Mouse (Mus musculus) heart, embryonic 16.5 days (tissue): Measurements from ENCODE around the gene Fads6. TPM values are rescaled to one million over a fixed set of nuclear protein-coding genes. Genes with fewer than 3 reads are reported as not detected.

Source experiments
- ATAC-seq: fragments of 200-750 bp; cut with Nextera tagmentation; replicated peaks from 2 replicates; pipeline ENCODE4 v1.8.0; 2017; ENCODE audit warnings: moderate number of reproducible peaks; ENCODE audit not compliant: insufficient read depth, low FRiP score; ENCODE audit errors: extremely low read depth
- H3K27ac ChIP-seq: fragments of 300-500 bp; sonication (generic); 2 replicates; pipeline ENCODE4 v1.5.1; 2014; ENCODE audit warnings: mild to moderate bottlenecking, low read length, control low read depth, moderate library complexity
- H3K27me3 ChIP-seq: fragments of 300-500 bp; sonication (generic); 2 replicates; pipeline ENCODE4 v1.6.1; 2014; ENCODE audit warnings: low read length, mixed read lengths; ENCODE audit not compliant: control insufficient read depth, insufficient read depth
- H3K36me3 ChIP-seq: fragments of 300-500 bp; sonication (generic); 2 replicates; pipeline ENCODE4 v1.6.1; 2014; ENCODE audit not compliant: control insufficient read depth, insufficient read depth
- H3K4me1 ChIP-seq: fragments of 300-500 bp; sonication (generic); 2 replicates; pipeline ENCODE4 v1.6.1; 2014; ENCODE audit warnings: low read length, mixed read lengths; ENCODE audit not compliant: control insufficient read depth, insufficient read depth
- H3K4me2 ChIP-seq: fragments of 300-500 bp; sonication (generic); 2 replicates; pipeline ENCODE4 v1.6.1; 2014; ENCODE audit warnings: low read depth, mild to moderate bottlenecking, control low read depth, low read length
- H3K4me3 ChIP-seq: fragments of 300-500 bp; sonication (generic); 2 replicates; pipeline ENCODE4 v1.5.1; 2014; ENCODE audit warnings: mild to moderate bottlenecking, control low read depth, low read length
- H3K9ac ChIP-seq: fragments of 300-500 bp; sonication (generic); 2 replicates; pipeline ENCODE4 v1.6.1; 2014; ENCODE audit warnings: low read length, control low read depth
- H3K9me3 ChIP-seq: fragments of 300-500 bp; sonication (generic); replicated peaks from 2 replicates; pipeline ENCODE4 v1.6.1; 2016; ENCODE audit warnings: low read length; ENCODE audit not compliant: control insufficient read depth
- WGBS: fragments of 180-500 bp; shearing (Covaris S2); extraction: QIAGEN DNeasy Blood & Tissue Kit; methylation state at CpG from one replicate; pipeline ENCODE4 v1.1.7; 2014; 5-methylcytosine and 5-hydroxymethylcytosine counted together
- polyA plus RNA-seq: library from polyadenylated mRNA; unstranded; fragments of >200 nt; fragmentation: Nextera tagmentation; extraction: Ambion mirVana; gene quantifications from 2 replicates; pipeline ENCODE4 v1.2.1, GENCODE M21; 2015

The Fads6 gene
- 0.59 and 0.74 TPM in 2 replicates for polyA plus RNA-seq

DNA sequence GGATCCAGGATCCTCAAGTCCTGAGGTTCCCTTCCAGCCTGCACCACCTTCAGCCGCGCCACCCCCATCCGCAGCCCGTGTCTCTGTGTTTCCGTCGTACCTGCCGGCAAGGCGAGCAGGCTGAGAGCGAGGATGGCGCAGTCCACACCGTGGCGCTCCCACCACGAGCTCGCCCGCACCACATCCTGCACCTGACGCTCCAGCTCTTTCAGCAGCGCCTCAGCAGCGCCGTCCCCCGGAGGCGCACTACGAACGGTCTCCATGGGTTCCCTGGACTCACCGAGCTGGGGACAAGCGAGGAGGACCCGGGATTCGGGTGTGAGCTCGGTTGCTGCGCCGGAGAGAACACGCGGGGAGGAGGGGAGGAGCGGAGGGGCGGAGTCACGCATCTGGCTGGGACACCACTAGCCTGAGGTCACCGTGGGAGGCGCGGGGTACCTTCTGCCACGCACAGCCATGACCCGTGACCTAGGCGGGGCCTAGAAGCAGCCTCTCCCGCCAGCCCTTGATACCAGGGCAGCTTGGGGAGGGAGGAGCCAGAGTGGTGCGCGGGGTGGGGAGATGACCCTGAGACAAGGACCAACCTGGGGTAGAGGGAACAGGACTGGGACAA is at the start of gene Fads6:
Gene Fads6, minus strand, starts transcription at position 450 of the 613 bp plus-strand sequence.
- no peaks in the 10 kb centered on the region for H3K36me3 ChIP-seq
- WGBS = under 1% methylated on average over 44 of the region's 44 CpGs
- H3K9ac ChIP-seq = peak within 1 kb of the TSS; percentile 73
- H3K4me2 ChIP-seq = peak within 1 kb of the TSS; percentile 98
- H3K27ac ChIP-seq = no peak within 1 kb of the TSS
- H3K4me3 ChIP-seq = peak within 1 kb of the TSS; percentile 61
- peaks cover 3% of the 10 kb centered on the region; the same call in 1 of the 2 replicates for H3K9me3 ChIP-seq
- H3K27me3 ChIP-seq = peaks cover 13% of the 10 kb centered on the region
- peak; percentile 71 for ATAC-seq
- H3K4me1 ChIP-seq = peaks cover 11% of the 10 kb centered on the region

DNA sequence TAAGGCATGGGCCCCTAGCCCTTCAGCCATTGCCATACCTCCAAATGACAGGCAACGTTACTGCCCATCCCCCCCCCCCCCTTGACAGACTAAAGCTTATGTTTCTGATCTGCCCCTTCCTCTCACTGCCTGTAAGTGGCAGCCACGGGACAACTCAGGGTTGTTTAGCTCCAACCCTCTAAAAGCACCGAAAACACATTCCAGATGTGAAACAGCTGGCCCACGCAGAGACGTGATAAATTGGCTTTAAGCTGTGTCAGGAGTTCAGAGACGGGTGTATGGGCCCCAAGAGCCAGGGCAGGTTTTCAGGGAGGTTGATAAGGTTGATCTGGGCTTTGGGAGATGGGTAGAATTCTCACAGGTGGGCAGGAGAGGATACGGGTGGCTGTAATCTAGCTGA is 48.1 kb upstream of the Fads6 start:
- H3K27me3 ChIP-seq = peaks cover 52% of the 10 kb centered on the region
- H3K4me1 ChIP-seq = no peaks in the 10 kb centered on the region
- WGBS = 28% methylated on average over 7 of the region's 7 CpGs
- no peak overlapping the region for H3K9ac ChIP-seq
- H3K36me3 ChIP-seq = no peaks in the 10 kb centered on the region
- no peak overlapping the region for H3K4me2 ChIP-seq
- no peak overlapping the region for H3K4me3 ChIP-seq
- H3K27ac ChIP-seq = no peak overlapping the region
- H3K9me3 ChIP-seq = no peaks in the 10 kb centered on the region
- no peak for ATAC-seq

DNA sequence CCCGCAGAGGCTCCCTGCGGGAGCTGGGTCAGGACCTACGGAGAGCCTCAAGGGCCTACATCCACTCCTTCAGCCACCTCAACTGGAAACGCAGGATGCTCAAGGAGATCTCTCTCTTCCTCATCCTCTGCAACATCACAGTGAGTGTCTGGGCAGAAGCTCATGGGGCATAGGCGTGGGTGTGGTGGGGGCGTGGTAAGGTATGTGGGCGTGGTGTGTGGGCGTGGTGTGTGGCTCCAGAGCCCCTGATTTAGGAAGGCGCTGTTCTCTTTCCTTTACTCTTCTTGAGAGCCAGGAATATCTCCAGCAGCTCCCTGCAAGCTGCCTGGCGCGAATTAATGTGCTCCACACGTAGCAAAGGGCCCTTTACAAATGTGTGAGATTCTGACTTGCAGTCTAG is 47.5 kb upstream of the Fads6 start:
- H3K9me3 ChIP-seq = no peaks in the 10 kb centered on the region
- no peak for ATAC-seq
- H3K4me1 ChIP-seq = no peaks in the 10 kb centered on the region
- H3K36me3 ChIP-seq = no peaks in the 10 kb centered on the region
- H3K9ac ChIP-seq = no peak overlapping the region
- no peak overlapping the region for H3K4me3 ChIP-seq
- no peak overlapping the region for H3K4me2 ChIP-seq
- H3K27me3 ChIP-seq = peaks cover 52% of the 10 kb centered on the region
- 6% methylated on average over 12 of the region's 12 CpGs for WGBS
- no peak overlapping the region for H3K27ac ChIP-seq

DNA sequence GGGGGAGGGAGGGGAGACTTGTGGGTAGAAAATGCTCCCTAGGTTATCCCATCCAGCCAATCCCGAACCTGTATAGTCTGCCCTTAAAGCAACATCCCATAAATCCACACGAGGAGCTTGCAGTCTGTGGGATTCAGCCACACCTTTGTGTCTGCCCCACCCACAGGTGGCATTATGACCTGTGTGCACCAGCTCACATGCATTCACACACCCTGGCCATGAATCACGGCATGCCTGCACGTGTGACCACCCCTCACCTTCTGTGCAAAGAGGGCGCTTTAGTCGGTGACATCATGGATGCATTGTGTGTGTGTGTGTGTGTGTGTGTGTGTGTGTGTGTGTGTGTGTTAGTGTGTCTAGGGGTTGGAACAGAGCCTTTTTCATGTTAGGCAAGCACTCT is 44.4 kb upstream of the Fads6 start:
- H3K4me3 ChIP-seq = no peak overlapping the region
- no peak overlapping the region for H3K27ac ChIP-seq
- H3K36me3 ChIP-seq = no peaks in the 10 kb centered on the region
- WGBS = 70% methylated on average over 6 of the region's 6 CpGs
- no peaks in the 10 kb centered on the region for H3K4me1 ChIP-seq
- no peak overlapping the region for H3K9ac ChIP-seq
- peaks cover 55% of the 10 kb centered on the region for H3K27me3 ChIP-seq
- H3K4me2 ChIP-seq = no peak overlapping the region
- no peaks in the 10 kb centered on the region for H3K9me3 ChIP-seq
- no peak for ATAC-seq

DNA sequence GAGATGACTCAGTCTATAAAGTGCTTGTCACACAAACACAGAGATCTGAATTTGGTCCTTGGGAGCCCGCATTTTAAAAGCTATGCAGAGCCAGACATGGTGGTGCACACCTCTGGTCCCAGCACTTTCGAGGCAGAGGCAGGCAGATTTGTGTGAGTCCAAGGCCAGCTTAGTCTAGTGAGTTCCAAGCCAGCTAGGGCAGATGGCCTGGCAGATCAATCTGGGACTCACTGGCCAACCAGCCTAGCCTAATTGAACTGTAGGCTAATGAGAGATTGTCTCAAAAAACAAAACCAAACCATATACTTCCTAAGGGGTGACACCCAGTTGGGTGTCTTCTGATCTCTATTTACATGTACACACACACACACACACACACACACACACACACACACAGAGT is 43.8 kb upstream of the Fads6 start:
- no peak overlapping the region for H3K9ac ChIP-seq
- no peak overlapping the region for H3K4me3 ChIP-seq
- H3K4me1 ChIP-seq = no peaks in the 10 kb centered on the region
- H3K9me3 ChIP-seq = no peaks in the 10 kb centered on the region
- no peaks in the 10 kb centered on the region for H3K36me3 ChIP-seq
- H3K27ac ChIP-seq = no peak overlapping the region
- ATAC-seq = no peak
- H3K4me2 ChIP-seq = no peak overlapping the region
- WGBS = 61% methylated on average over 2 of the region's 2 CpGs
- peaks cover 55% of the 10 kb centered on the region for H3K27me3 ChIP-seq

DNA sequence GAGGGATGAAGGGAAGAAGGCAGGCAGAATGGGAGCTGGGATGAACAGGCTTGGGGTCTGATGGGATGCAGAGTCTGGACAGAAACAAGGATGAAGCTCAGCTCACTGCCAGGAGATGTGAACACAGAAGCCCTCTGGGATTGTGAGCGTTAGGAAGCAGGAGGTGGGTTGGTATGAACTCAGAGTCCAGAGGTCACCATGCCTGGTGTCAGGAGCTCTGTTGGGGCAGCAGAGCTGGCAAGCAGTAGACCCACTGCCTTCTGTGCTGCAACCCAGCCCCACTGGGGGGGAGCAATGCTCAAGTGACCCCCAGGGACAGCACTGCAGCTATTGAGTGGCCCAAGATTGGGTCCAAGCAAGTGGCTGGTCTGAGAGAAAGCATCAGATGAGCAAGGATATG is 40.4 kb upstream of the Fads6 start:
- ATAC-seq = no peak
- no peak overlapping the region for H3K9ac ChIP-seq
- 0 out of 2 replicates have a peak, but pooled peaks cover 2% of the 10 kb centered on the region for H3K4me1 ChIP-seq
- peaks cover 61% of the 10 kb centered on the region for H3K27me3 ChIP-seq
- no peaks in the 10 kb centered on the region for H3K36me3 ChIP-seq
- H3K27ac ChIP-seq = no peak overlapping the region
- 50% methylated on average over 1 of the region's 1 CpGs for WGBS
- H3K4me3 ChIP-seq = no peak overlapping the region
- H3K4me2 ChIP-seq = no peak overlapping the region
- H3K9me3 ChIP-seq = no peaks in the 10 kb centered on the region

DNA sequence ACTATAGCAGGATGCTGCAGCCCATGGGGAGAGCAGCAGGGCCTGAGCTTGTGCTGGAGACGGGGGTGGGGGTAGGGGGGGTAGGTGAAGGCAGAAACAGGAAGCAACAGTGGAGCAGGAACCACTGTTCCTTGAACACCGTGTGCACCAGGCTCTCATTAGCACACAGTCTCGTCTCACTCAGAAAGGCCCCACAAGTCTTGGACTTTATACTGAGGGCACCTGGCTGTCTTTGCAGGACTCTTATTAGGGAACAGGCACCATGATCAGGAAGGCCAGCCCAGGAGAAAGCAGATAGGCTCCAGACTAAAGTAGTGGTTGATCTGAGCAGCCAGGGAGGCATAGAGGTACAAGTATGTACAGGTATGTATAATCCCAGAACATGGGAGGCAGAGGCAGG is 39.9 kb upstream of the Fads6 start:
- H3K4me2 ChIP-seq = no peak overlapping the region
- no peak overlapping the region for H3K9ac ChIP-seq
- WGBS = 36% methylated on average over 3 of the region's 3 CpGs
- no peaks in the 10 kb centered on the region for H3K9me3 ChIP-seq
- no peak overlapping the region for H3K27ac ChIP-seq
- no peak overlapping the region for H3K4me3 ChIP-seq
- H3K36me3 ChIP-seq = no peaks in the 10 kb centered on the region
- no peak for ATAC-seq
- 0 out of 2 replicates have a peak, but pooled peaks cover 2% of the 10 kb centered on the region for H3K4me1 ChIP-seq
- H3K27me3 ChIP-seq = peaks cover 65% of the 10 kb centered on the region

DNA sequence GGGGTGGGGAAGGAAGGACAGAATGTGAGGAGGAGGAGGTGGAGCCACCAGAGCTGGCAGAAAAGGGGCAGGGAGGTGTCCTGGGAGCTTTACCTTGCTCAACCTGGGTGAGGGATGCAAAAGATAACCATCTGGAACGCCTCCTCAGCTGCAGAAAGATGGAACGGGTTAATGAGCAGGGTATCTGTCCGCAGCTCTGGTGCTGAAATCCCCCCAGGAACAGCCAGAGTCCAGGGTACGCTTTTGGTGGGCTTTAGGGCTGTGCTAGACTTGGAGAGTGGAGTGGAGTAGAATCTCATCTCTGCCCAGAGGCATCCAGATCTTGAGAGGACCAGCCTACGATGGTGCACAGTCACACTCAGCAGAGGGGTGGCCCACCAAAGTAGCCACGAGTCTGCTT is 38.7 kb upstream of the Fads6 start:
- Histone ChIP-seq H3K27ac (no peak overlapping the region), H3K36me3 (no peaks in the 10 kb centered on the region), H3K4me3 (no peak overlapping the region), H3K27me3 (peaks cover 73% of the 10 kb centered on the region), H3K9me3 (no peaks in the 10 kb centered on the region), H3K4me1 (0 out of 2 replicates have a peak, but pooled peaks cover 2% of the 10 kb centered on the region), H3K9ac (no peak overlapping the region), H3K4me2 (no peak overlapping the region)
- no peak for ATAC-seq
- 18% methylated on average over 6 of the region's 6 CpGs for WGBS

DNA sequence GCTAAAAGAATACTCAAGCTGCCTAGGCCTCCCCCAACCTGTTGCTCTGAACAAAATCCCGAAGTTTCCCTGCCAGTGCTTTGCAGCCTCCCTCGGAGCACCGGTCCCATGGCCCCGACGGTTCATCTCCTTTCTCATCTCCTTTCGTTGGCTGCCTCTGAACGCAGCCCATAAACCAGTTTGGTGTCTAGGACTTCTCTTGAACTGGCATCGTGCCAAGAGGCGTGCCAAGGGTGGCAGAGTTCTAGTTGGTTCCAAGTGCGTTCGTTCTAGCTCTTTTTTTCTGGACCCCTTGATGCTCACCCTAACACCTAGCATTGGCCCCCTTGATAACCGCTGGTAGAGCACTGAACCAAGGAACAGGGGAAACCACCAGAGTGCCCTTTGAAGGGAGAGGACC is 37.8 kb upstream of the Fads6 start:
- H3K27ac ChIP-seq = no peak overlapping the region
- WGBS = 42% methylated on average over 12 of the region's 12 CpGs
- no peak overlapping the region for H3K4me2 ChIP-seq
- H3K36me3 ChIP-seq = no peaks in the 10 kb centered on the region
- no peak for ATAC-seq
- peaks cover 74% of the 10 kb centered on the region for H3K27me3 ChIP-seq
- no peak overlapping the region for H3K4me3 ChIP-seq
- no peak overlapping the region for H3K9ac ChIP-seq
- 0 out of 2 replicates have a peak, but pooled peaks cover 2% of the 10 kb centered on the region for H3K4me1 ChIP-seq
- H3K9me3 ChIP-seq = no peaks in the 10 kb centered on the region
